Mouse (Mus musculus) hindbrain, embryonic 15.5 days (tissue): ENCODE data around the gene Rps6ka5. TPM values are rescaled to one million over a fixed set of nuclear protein-coding genes. Genes with fewer than 3 reads are reported as not detected.

Experiments used
- ATAC-seq: fragments of 200-750 bp; cut with Nextera tagmentation; 2 replicates; pipeline ENCODE4 v1.8.0; 2017; ENCODE audit warnings: low read depth, moderate number of reproducible peaks, moderate TSS enrichment; ENCODE audit not compliant: low FRiP score
- H3K27ac ChIP-seq: fragments of 300-500 bp; sonication (generic); replicated peaks from 2 replicates; pipeline ENCODE4 v1.5.1; 2015; ENCODE audit warnings: mild to moderate bottlenecking, inconsistent platforms
- H3K27me3 ChIP-seq: fragments of 300-500 bp; sonication (generic); 2 replicates; pipeline ENCODE4 v1.6.1; 2015; ENCODE audit warnings: control low read depth, inconsistent platforms
- H3K36me3 ChIP-seq: fragments of 300-500 bp; sonication (generic); 2 replicates; pipeline ENCODE4 v1.6.1; 2015; ENCODE audit warnings: control low read depth, inconsistent platforms
- H3K4me1 ChIP-seq: fragments of 300-500 bp; sonication (generic); replicated peaks from 2 replicates; pipeline ENCODE4 v1.6.1; 2015; ENCODE audit warnings: control low read depth, inconsistent platforms
- H3K4me2 ChIP-seq: fragments of 300-500 bp; sonication (generic); 2 replicates; pipeline ENCODE4 v1.6.1; 2015; ENCODE audit warnings: moderate library complexity, mild to moderate bottlenecking, inconsistent platforms
- H3K4me3 ChIP-seq: fragments of 300-500 bp; sonication (generic); 2 replicates; pipeline ENCODE4 v1.5.1; 2015; ENCODE audit warnings: mild to moderate bottlenecking, inconsistent platforms
- H3K9ac ChIP-seq: fragments of 300-500 bp; sonication (generic); 2 replicates; pipeline ENCODE4 v1.6.1; 2015; ENCODE audit warnings: inconsistent platforms
- H3K9me3 ChIP-seq: fragments of 300-500 bp; sonication (generic); 2 replicates; pipeline ENCODE4 v1.6.1; 2016; ENCODE audit warnings: control low read depth, inconsistent platforms
- WGBS: fragments of 180-500 bp; shearing (Covaris S2); methylation state at CpG from one replicate; pipeline ENCODE4 v1.1.7; 2015; 5-methylcytosine and 5-hydroxymethylcytosine counted together
- polyA plus RNA-seq: library from polyadenylated mRNA; unstranded; fragments of >200 nt; fragmentation: Nextera tagmentation; extraction: Ambion mirVana; gene quantifications from 2 replicates; pipeline ENCODE4 v1.2.1, GENCODE M21; 2015

The Rps6ka5 gene
- polyA plus RNA-seq, 1 experiment from 2014 or later, result 6.8 TPM

GRCm38 (mm10) chr12:100534028-100534427 lies 192.8 kb downstream of the Rps6ka5 start:
- ATAC-seq, result peak; percentile 39
- no peaks in the 10 kb centered on the region for H3K27me3 ChIP-seq
- H3K9me3 ChIP-seq, result no peaks in the 10 kb centered on the region
- 22% methylated on average over 3 of the region's 3 CpGs for WGBS
- 0 out of 2 replicates have a peak, but pooled peaks cover 7% of the 10 kb centered on the region for H3K4me1 ChIP-seq
- no peak overlapping the region for H3K4me3 ChIP-seq
- H3K36me3 ChIP-seq, result no peaks in the 10 kb centered on the region
- no peak overlapping the region for H3K4me2 ChIP-seq
- H3K9ac ChIP-seq, result no peak overlapping the region
- 0 out of 2 replicates have a peak overlapping the region, but pooled peaks have one; percentile 17 for H3K27ac ChIP-seq

- H3K9ac ChIP-seq, result no peak overlapping the region
- H3K4me1 ChIP-seq, result peaks cover 10% of the 10 kb centered on the region
- no peaks in the 10 kb centered on the region for H3K36me3 ChIP-seq
- no peak overlapping the region for H3K27ac ChIP-seq
- WGBS, result 92% methylated on average over 4 of the region's 4 CpGs
- no peak for ATAC-seq
- no peak overlapping the region for H3K4me2 ChIP-seq
- H3K4me3 ChIP-seq, result no peak overlapping the region
- H3K27me3 ChIP-seq, result no peaks in the 10 kb centered on the region
- H3K9me3 ChIP-seq, result no peaks in the 10 kb centered on the region
Observed at GRCm38 (mm10) chr12:100533209-100533608, 193.6 kb downstream of the Rps6ka5 start.

- Histone ChIP-seq H3K36me3 (no peaks in the 10 kb centered on the region), H3K27me3 (no peaks in the 10 kb centered on the region), H3K9ac (no peak overlapping the region), H3K4me3 (no peak overlapping the region), H3K9me3 (no peaks in the 10 kb centered on the region), H3K27ac (no peak overlapping the region), H3K4me1 (peaks cover 24% of the 10 kb centered on the region), H3K4me2 (no peak overlapping the region)
- WGBS, result 75% methylated on average over 1 of the region's 1 CpGs
- ATAC-seq, result no peak
Observed at GRCm38 (mm10) chr12:100531740-100532139, 195.0 kb downstream of the Rps6ka5 start.

GRCm38 (mm10) chr12:100530871-100531270 lies 195.9 kb downstream of the Rps6ka5 start:
- Histone ChIP-seq H3K36me3 (no peaks in the 10 kb centered on the region), H3K4me1 (peaks cover 24% of the 10 kb centered on the region), H3K4me3 (no peak overlapping the region), H3K27ac (no peak overlapping the region), H3K27me3 (no peaks in the 10 kb centered on the region), H3K9me3 (no peaks in the 10 kb centered on the region), H3K4me2 (no peak overlapping the region), H3K9ac (no peak overlapping the region)
- ATAC-seq, result no peak
- 87% methylated on average over 5 of the region's 5 CpGs for WGBS

- H3K4me2 ChIP-seq, result no peak overlapping the region
- H3K36me3 ChIP-seq, result no peaks in the 10 kb centered on the region
- 79% methylated on average over 5 of the region's 5 CpGs for WGBS
- no peak for ATAC-seq
- no peak overlapping the region for H3K27ac ChIP-seq
- H3K9ac ChIP-seq, result no peak overlapping the region
- H3K4me1 ChIP-seq, result peaks cover 21% of the 10 kb centered on the region
- H3K27me3 ChIP-seq, result no peaks in the 10 kb centered on the region
- H3K4me3 ChIP-seq, result no peak overlapping the region
- no peaks in the 10 kb centered on the region for H3K9me3 ChIP-seq
Observed at GRCm38 (mm10) chr12:100529651-100530050, 197.1 kb downstream of the Rps6ka5 start.

- H3K27me3 ChIP-seq, result no peaks in the 10 kb centered on the region
- H3K4me3 ChIP-seq, result no peak overlapping the region
- no peak for ATAC-seq
- H3K9ac ChIP-seq, result no peak overlapping the region
- peaks cover 21% of the 10 kb centered on the region for H3K4me1 ChIP-seq
- H3K9me3 ChIP-seq, result no peaks in the 10 kb centered on the region
- 24% methylated on average over 8 of the region's 8 CpGs for WGBS
- H3K36me3 ChIP-seq, result no peaks in the 10 kb centered on the region
- no peak overlapping the region for H3K4me2 ChIP-seq
- no peak overlapping the region for H3K27ac ChIP-seq
Observed at GRCm38 (mm10) chr12:100529172-100529571, 197.6 kb downstream of the Rps6ka5 start.

GRCm38 (mm10) chr12:100528246-100528645 lies 198.5 kb downstream of the Rps6ka5 start:
- no peak overlapping the region; the same call in 1 of the 2 replicates for H3K4me3 ChIP-seq
- peaks cover 17% of the 10 kb centered on the region for H3K4me1 ChIP-seq
- H3K9me3 ChIP-seq, result no peaks in the 10 kb centered on the region
- H3K36me3 ChIP-seq, result no peaks in the 10 kb centered on the region
- H3K9ac ChIP-seq, result no peak overlapping the region
- H3K4me2 ChIP-seq, result peak overlapping the region; percentile 63
- no peaks in the 10 kb centered on the region for H3K27me3 ChIP-seq
- peak; percentile 20; the same call in 1 of the 2 replicates for ATAC-seq
- 47% methylated on average over 3 of the region's 3 CpGs for WGBS
- H3K27ac ChIP-seq, result 0 out of 2 replicates have a peak overlapping the region, but pooled peaks have one; percentile 70

- Histone ChIP-seq H3K4me1 (peaks cover 17% of the 10 kb centered on the region), H3K4me3 (peak overlapping the region; percentile 32), H3K9me3 (no peaks in the 10 kb centered on the region), H3K4me2 (peak overlapping the region; percentile 63), H3K36me3 (no peaks in the 10 kb centered on the region), H3K27me3 (no peaks in the 10 kb centered on the region), H3K27ac (peak overlapping the region; percentile 70), H3K9ac (0 out of 2 replicates have a peak overlapping the region, but pooled peaks have one; percentile 13)
- peak; percentile 98 for ATAC-seq
- 4% methylated on average over 9 of the region's 9 CpGs for WGBS
Observed at GRCm38 (mm10) chr12:100527753-100528152, 199.0 kb downstream of the Rps6ka5 start.

GRCm38 (mm10) chr12:100527241-100527640 lies 199.5 kb downstream of the Rps6ka5 start:
- Histone ChIP-seq H3K27me3 (no peaks in the 10 kb centered on the region), H3K4me3 (peak overlapping the region; percentile 32), H3K27ac (peak overlapping the region; percentile 70), H3K4me2 (peak overlapping the region; percentile 63), H3K9me3 (no peaks in the 10 kb centered on the region), H3K4me1 (peaks cover 17% of the 10 kb centered on the region), H3K9ac (0 out of 2 replicates have a peak overlapping the region, but pooled peaks have one; percentile 13), H3K36me3 (no peaks in the 10 kb centered on the region)
- ATAC-seq, result peak; percentile 20; the same call in 1 of the 2 replicates
- 47% methylated on average over 9 of the region's 9 CpGs for WGBS

GRCm38 (mm10) chr12:100525939-100526338 lies 200.8 kb downstream of the Rps6ka5 start:
- H3K27me3 ChIP-seq, result no peaks in the 10 kb centered on the region
- H3K4me1 ChIP-seq, result peaks cover 24% of the 10 kb centered on the region
- no peak overlapping the region for H3K4me3 ChIP-seq
- no peak for ATAC-seq
- WGBS, result 83% methylated on average over 1 of the region's 1 CpGs
- no peak overlapping the region for H3K4me2 ChIP-seq
- H3K27ac ChIP-seq, result no peak overlapping the region
- no peak overlapping the region for H3K9ac ChIP-seq
- no peaks in the 10 kb centered on the region for H3K9me3 ChIP-seq
- H3K36me3 ChIP-seq, result no peaks in the 10 kb centered on the region

GRCm38 (mm10) chr12:100520794-100521186 lies 206.0 kb downstream of the Rps6ka5 start, which contains the start of gene Ttc7b:
TSS of gene Ttc7b (minus strand) at chr12:100520826.
- H3K27me3 ChIP-seq, result no peaks in the 10 kb centered on the region
- H3K9me3 ChIP-seq, result no peaks in the 10 kb centered on the region
- no peaks in the 10 kb centered on the region for H3K36me3 ChIP-seq
- peak within 1 kb of the TSS; percentile 99 for H3K9ac ChIP-seq
- peak within 1 kb of the TSS; percentile 89 for H3K27ac ChIP-seq
- H3K4me2 ChIP-seq, result peak within 1 kb of the TSS; percentile 76
- peaks cover 35% of the 10 kb centered on the region for H3K4me1 ChIP-seq
- 2% methylated on average over 38 of the region's 42 CpGs for WGBS
- H3K4me3 ChIP-seq, result peak within 1 kb of the TSS; percentile 95
- ATAC-seq, result peak; percentile 77

GRCm38 (mm10) chr12:100520077-100520793 lies 206.5 kb downstream of the Rps6ka5 start:
- Histone ChIP-seq H3K4me1 (peaks cover 35% of the 10 kb centered on the region), H3K9me3 (no peaks in the 10 kb centered on the region), H3K4me2 (peak overlapping the region; percentile 76), H3K36me3 (no peaks in the 10 kb centered on the region), H3K4me3 (peak overlapping the region; percentile 95), H3K27me3 (no peaks in the 10 kb centered on the region), H3K9ac (peak overlapping the region; percentile 99), H3K27ac (peak overlapping the region; percentile 89)
- under 1% methylated on average over 61 of the region's 76 CpGs for WGBS
- peak; percentile 64 for ATAC-seq
